Mouse (Mus musculus): Measurements from ENCODE around the gene Rnf213.

Gene Rnf213

DNA sequence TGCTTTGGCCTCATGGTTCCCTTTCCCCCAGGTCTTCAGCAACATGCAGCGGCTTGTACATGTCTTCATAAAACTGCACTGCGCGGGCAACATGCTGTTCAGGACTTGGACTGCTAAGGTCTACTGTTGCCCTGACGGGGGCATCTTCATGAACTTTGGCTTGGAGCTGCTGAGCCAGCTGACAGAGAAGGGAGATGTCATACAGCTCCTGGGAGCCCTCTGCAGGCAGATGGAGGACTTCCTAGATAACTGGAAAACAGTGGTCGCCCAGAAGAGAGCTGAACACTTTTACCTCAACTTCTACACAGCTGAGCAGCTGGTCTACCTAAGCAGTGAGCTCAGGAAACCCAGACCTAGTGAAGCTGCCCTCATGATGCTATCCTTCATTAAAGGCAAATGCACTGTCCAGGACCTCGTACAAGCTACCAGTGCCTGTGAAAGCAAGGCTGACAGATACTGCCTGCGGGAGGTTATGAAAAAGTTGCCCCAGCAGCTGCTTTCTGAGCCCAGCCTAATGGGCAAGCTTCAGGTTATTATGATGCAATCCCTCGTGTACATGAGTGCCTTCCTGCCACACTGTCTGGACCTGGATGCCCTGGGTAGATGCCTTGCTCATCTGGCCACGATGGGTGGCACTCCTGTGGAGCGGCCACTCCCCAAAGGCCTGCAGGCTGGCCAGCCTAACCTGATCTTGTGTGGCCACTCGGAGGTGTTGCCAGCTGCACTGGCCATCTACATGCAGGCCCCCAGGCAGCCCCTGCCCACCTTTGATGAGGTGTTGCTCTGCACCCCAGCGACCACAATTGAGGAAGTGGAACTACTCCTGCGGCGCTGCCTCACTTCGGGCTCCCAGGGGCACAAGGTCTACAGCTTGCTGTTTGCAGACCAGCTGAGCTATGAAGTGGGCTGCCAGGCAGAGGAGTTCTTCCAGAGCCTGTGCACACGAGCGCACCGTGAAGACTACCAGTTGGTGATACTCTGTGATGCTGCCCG, 43.3 kb downstream of the Rnf213 start:
- peak; percentile 30 for DNase-seq (ENCODE audit: low spot score)

GRCm38 (mm10) chr11:119438776-119439175, 45.9 kb downstream of the Rnf213 start:
- DNase-seq (ENCODE audit: low spot score), result no peak

DNA sequence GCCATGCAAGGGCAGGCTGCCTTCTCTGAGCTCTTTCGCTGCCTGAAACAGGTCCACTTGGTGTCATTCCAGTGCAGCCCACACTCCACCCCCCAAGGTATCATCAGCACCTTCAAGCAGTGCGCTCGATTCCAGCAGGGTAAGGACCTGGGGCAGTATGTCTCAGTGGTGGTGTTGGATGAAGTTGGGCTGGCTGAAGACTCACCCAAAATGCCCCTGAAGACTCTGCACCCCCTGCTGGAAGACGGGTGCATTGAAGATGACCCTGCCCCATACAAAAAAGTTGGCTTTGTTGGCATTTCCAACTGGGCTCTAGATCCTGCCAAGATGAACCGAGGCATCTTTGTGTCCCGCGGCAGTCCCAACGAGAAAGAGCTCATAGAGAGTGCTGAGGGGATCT, 49.3 kb downstream of the Rnf213 start:
- no peak for DNase-seq (ENCODE audit: low spot score)

GRCm38 (mm10) chr11:119443442-119443841, 50.5 kb downstream of the Rnf213 start:
- DNase-seq (ENCODE audit: low spot score), result no peak

GRCm38 (mm10) chr11:119456097-119456496, 63.2 kb downstream of the Rnf213 start:
- no peak for DNase-seq (ENCODE audit: low spot score)

DNA sequence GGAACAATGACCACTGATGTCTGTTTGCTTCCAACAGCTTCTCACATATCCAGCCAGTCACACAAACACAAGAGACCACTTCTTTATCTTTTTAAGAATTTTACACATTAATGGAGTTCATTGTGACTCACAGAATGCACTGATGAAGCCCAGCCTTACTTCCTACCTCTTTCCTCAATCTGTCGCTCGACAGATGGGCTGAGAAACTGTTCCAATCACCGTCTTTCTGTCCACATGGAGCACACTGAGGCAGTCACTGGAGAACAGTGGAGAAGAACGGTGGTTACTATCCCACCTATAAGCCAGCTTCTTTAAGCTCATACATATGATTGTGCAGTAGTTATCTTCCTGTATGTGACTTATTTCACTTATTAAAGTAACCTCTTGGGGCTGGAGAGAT, 85.0 kb downstream of the Rnf213 start:
- DNase-seq (ENCODE audit: low spot score), result no peak

DNA sequence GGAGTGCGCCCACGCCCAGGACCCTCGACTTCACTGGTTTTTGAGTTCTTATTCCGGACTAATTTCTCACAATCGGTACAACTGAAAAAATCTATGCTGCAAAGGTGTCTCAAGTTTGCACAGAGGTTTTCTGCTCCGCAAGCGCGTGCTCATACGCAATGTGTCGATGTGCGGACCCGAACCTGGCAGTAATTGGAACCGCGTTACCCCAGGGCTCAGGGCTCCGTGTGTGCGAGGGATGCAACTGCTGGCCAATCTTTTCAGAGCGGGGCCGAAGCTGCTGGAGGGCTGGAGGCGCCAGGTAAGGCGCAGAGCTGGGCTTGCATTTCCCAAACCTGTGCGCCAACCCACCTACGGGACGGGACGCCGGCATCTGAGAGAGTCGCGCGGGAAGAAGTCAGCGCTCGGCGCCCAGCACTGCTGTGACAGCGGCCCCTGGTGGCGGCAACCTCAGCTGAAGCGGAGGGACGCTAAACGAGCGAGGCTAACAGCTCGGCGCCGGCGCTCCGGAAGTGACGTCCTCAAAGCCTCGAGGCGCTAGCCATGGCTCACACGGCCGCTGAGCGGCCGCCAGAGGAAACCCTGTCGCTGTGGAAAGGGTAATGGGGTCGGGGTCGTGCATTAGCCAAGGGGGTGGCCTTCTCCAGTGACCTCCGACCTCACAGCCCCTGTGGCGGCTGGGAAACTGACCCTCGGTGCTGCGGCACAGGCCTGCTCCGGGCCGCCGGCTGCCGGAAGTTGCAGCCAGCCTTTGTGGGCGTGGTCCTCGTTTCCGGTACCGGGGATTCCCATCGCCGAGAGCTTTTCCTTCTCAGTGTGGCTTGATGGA, 98.2 kb downstream of the Rnf213 start, which contains the start of gene Endov:
TSS of gene Endov (plus strand) at position 487 of the 829 bp plus-strand sequence.
- DNase-seq (ENCODE audit: low spot score), result peak; percentile 97

DNA sequence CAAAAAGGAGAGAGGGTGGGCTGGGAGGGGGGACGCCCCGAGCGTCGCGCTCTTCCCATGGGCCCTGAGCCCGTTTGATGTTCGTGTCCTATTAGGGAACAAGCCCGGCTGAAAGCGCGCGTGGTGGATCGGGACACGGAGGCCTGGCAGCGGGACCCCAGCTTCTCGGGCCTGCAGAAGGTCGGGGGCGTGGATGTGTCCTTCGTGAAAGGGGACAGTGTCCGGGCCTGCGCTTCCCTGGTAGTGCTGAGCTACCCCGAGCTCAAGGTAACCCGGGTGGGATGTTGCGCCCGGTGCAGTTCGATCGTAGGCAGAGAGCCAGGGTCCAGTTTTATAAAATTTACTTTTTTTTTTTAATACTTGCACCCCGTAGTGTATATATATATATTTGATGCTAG, 98.8 kb downstream of the Rnf213 start:
- DNase-seq (ENCODE audit: low spot score), result no peak

GRCm38 (mm10) chr11:119492830-119493229, 99.9 kb downstream of the Rnf213 start:
- no peak for DNase-seq (ENCODE audit: low spot score)

GRCm38 (mm10) chr11:119493516-119493915, 100.6 kb downstream of the Rnf213 start:
- DNase-seq (ENCODE audit: low spot score), result no peak

- DNase-seq (ENCODE audit: low spot score), result no peak
Observed at GRCm38 (mm10) chr11:119496147-119496546, 103.2 kb downstream of the Rnf213 start.

GRCm38 (mm10) chr11:119497451-119497850, 104.6 kb downstream of the Rnf213 start:
- no peak for DNase-seq (ENCODE audit: low spot score)

DNA sequence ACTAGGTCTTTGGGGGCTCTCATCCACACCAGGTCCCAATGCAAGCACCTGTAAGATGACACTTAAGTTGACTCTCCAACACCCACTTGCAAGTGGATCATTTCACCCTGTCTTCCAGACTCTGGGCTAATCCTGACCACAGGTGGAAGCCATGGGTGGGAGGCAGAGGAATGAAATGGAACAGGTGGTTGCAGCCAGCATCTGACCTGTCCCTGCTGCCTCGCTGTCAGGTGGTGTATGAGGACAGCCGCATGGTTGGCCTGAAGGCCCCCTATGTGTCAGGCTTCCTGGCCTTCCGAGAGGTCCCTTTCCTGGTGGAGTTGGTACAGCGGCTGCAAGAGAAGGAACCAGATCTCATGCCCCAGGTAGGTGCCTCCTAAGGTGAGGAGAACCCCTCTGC, 106.4 kb downstream of the Rnf213 start:
- no peak for DNase-seq (ENCODE audit: low spot score)

GRCm38 (mm10) chr11:119500011-119500410, 107.1 kb downstream of the Rnf213 start:
- no peak for DNase-seq (ENCODE audit: low spot score)

- peak; percentile 44 for DNase-seq (ENCODE audit: low spot score)
Observed at GRCm38 (mm10) chr11:119503675-119504074, 110.8 kb downstream of the Rnf213 start.

GRCm38 (mm10) chr11:119506386-119506785, 113.5 kb downstream of the Rnf213 start:
- DNase-seq (ENCODE audit: low spot score), result no peak

DNA sequence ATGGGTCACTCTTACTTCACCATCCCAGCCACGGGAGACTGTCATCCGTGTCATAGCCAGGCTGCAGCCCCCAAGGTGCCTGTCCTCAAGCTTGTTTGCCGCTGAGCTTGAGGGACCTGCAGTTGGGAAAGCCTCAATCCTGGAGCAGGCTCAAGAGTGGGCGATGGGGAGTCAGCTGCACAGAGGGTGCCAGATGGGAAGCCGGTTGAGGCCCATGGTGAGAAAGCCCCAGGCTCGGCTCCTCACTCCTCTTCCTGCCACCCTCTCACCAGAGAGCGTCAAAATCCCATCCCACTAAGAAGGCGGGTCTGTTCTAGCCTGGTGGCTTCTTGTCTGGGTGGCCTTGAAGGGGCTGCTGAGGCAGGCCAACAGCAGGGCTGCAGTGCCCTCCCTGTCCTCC, 114.9 kb downstream of the Rnf213 start:
- no peak for DNase-seq (ENCODE audit: low spot score)

DNA sequence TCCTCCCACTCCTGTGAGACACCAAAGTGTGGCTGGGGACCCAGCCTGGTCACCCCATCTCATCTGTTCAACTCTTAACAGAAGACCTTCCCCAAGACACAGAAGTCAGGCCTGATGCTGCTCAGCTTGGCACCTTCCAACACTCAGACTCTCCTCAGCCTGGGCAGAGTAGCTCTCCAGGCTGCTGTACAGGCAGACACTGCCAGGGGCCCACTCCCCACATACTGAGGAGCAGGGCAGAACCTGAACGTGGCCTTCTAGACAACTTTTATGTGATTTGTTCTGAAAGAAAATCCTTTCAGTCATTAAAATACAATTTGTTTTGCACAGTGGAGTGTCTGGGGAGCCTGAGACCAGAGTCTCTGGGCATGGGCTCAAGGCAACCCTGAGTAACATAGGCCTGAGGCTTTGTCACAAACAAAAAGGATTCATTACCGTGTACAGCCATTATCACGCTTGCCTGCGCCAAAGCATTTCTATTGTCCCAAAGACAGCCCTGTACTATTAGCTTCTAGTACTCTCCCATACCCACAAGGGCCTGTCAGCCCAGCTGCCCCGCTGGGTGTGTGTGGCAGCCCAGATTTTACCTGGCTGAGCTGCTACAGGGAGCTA, 116.4 kb downstream of the Rnf213 start:
- no peak for DNase-seq (ENCODE audit: low spot score)

- DNase-seq (ENCODE audit: low spot score), result no peak
Observed at GRCm38 (mm10) chr11:119513038-119513659, 120.2 kb downstream of the Rnf213 start.

DNA sequence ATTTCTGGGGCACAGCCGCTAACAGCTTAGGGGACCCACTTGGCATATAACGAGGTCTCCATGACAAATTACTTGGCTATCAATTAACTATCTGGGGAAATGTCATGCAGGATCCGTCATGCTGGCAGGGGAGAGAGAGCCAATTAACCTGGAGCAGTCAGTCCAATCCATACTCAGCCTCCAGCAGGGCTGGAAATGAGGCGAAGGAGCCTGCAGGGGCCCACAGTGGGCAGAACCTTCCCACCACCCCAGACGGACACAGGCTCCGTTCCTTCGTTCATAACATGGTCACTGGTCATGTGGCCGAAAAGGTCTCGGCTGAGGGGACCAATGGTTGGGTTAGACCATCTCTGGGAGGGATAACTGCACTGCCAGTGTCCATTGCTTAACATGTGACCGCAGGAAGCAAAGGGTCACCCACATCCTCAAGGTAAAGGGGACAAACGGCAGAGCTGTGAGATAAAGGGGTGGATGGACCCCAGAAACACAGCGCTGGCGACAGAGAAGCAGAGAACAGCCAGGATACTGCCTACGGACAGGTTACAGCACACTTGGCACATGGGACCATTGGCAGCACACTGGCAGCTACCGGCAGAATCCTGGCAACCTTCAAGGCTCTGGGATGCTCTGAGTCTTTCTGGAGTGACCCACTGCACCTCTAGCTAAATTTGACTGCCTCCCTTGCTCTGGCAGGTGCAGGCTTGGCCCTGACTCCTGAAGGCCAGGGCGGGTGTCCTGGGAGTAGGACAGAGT, 121.4 kb downstream of the Rnf213 start:
- DNase-seq (ENCODE audit: low spot score), result no peak

All from spleen, adult 12 weeks (tissue).